Mouse (Mus musculus) hindbrain, postnatal 0 days (tissue): ENCODE data around the gene Zfp652. TPM values are rescaled to one million over a fixed set of nuclear protein-coding genes. Genes with fewer than 3 reads are reported as not detected.
A peak's percentile ranks its signal among the peaks of the same experiment; 100 is the strongest.

Experiments
- ATAC-seq: fragments of 200-750 bp; cut with Nextera tagmentation; 2 replicates; pipeline ENCODE4 v1.8.0; 2017; ENCODE audit warnings: mild to moderate bottlenecking, moderate TSS enrichment, moderate library complexity
- DNase-seq: peaks from one replicate; pipeline ENCODE4 v3.0.0-alpha.2; 2015; ENCODE audit warnings: low spot score
- H3K27ac ChIP-seq: fragments of 300-500 bp; sonication (generic); 2 replicates; pipeline ENCODE4 v1.5.1; 2014; ENCODE audit warnings: mild to moderate bottlenecking
- H3K27me3 ChIP-seq: fragments of 300-500 bp; sonication (generic); 2 replicates; pipeline ENCODE4 v1.6.1; 2014; ENCODE audit warnings: low read length, mixed read lengths; ENCODE audit not compliant: insufficient read depth
- H3K36me3 ChIP-seq: fragments of 300-500 bp; sonication (generic); 2 replicates; pipeline ENCODE4 v1.6.1; 2014; ENCODE audit warnings: low read length, mixed read lengths; ENCODE audit not compliant: insufficient read depth
- H3K4me1 ChIP-seq: fragments of 300-500 bp; sonication (generic); 2 replicates; pipeline ENCODE4 v1.6.1; 2014; ENCODE audit warnings: antibody characterized with exemption, low read length, mixed read lengths; ENCODE audit not compliant: insufficient read depth
- H3K4me2 ChIP-seq: fragments of 300-500 bp; sonication (generic); 2 replicates; pipeline ENCODE4 v1.6.1; 2014; ENCODE audit warnings: low read depth, mild to moderate bottlenecking, low read length, moderate library complexity, mixed read lengths
- H3K4me3 ChIP-seq: fragments of 300-500 bp; sonication (generic); 2 replicates; pipeline ENCODE4 v1.5.1; 2014; ENCODE audit warnings: low read length
- H3K9ac ChIP-seq: fragments of 300-500 bp; sonication (generic); replicated peaks from 2 replicates; pipeline ENCODE4 v1.6.1; 2014; ENCODE audit warnings: mild to moderate bottlenecking, low read length, moderate library complexity, mixed read lengths
- H3K9me3 ChIP-seq: fragments of 300-500 bp; sonication (generic); 2 replicates; pipeline ENCODE4 v1.6.1; 2016; ENCODE audit warnings: low read length, mixed read lengths
- CTCF ChIP-seq: IDR thresholded peaks from 2 replicates; pipeline ENCODE4 v1.5.1; 2016; ENCODE audit warnings: antibody characterized with exemption, control low read depth, low read depth
- WGBS: fragments of 180-500 bp; shearing (Covaris S2); extraction: QIAGEN DNeasy Blood & Tissue Kit; methylation state at CpG from one replicate; pipeline ENCODE4 v1.1.7; 2014; 5-methylcytosine and 5-hydroxymethylcytosine counted together
- polyA plus RNA-seq: library from polyadenylated mRNA; unstranded; fragments of >200 nt; fragmentation: Nextera tagmentation; extraction: Ambion mirVana; gene quantifications from 2 replicates; pipeline ENCODE4 v1.2.1, GENCODE M21; 2015
- total RNA-seq: library from RNA; depleted of rRNA; stranded (reverse); fragments of >200 nt; gene quantifications from 2 replicates; pipeline ENCODE4 v1.2.3, GENCODE M21; 2014

The Zfp652 gene
- total and polyA plus RNA-seq, 2 experiments from 2014 or later: 15.2 to 23.0 TPM

DNA sequence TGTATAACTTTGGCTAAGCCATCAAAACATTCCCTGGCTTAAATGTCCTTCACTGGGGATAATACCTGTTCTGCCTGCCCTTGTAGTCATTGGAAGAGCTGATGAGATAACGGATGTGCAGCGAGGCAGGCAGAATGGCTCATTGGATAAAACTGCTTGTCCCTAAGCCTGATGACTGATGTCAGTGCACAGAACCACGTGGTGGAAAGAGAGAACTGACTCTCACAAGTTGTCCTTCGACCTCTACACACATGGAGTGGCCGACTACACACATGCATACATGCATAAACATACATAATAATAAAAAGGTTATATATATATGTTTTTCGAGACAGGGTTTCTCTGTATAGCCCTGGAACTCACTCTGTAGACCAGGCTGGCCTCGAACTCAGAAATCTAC is 2.0 kb upstream of the Zfp652 start:
- WGBS: 79% methylated on average over 7 of the region's 7 CpGs
- no peaks in the 10 kb centered on the region for H3K9me3 ChIP-seq
- H3K4me2 ChIP-seq: no peak overlapping the region
- H3K36me3 ChIP-seq: no peaks in the 10 kb centered on the region
- DNase-seq: no peak
- no peak for TF ChIP-seq CTCF
- no peak overlapping the region for H3K9ac ChIP-seq
- no peak for ATAC-seq
- H3K27me3 ChIP-seq: no peaks in the 10 kb centered on the region
- H3K4me3 ChIP-seq: no peak overlapping the region
- H3K27ac ChIP-seq: no peak overlapping the region
- peaks cover 15% of the 10 kb centered on the region for H3K4me1 ChIP-seq

DNA sequence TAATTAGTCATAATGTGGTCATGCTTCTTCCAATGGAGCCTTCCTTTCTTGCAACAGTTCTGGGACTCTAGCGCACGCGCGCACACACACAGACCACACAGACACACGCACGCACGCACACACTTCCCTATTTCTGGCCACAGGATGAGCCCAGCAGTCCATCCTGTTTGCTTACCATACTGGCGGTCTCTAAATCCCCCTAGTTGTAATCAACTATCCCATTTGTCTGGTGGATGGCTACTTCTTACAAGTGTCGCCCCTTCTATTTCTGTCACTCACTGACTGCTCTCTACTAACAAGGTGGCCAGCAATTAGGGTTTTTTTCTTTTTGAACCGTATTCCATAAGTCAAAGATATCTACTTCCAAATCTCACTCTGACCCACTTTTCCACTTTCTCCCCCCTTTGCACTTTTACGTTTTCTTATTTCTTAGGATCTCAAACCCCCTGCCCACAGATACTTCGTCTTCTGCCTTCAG is 349 bp upstream of the Zfp652 start:
- 0 out of 2 replicates have a peak, but pooled peaks have one; percentile 10 for ATAC-seq
- 29% methylated on average over 12 of the region's 12 CpGs for WGBS
- peak overlapping the region; percentile 98; the same call in 1 of the 2 replicates for H3K9ac ChIP-seq

DNA sequence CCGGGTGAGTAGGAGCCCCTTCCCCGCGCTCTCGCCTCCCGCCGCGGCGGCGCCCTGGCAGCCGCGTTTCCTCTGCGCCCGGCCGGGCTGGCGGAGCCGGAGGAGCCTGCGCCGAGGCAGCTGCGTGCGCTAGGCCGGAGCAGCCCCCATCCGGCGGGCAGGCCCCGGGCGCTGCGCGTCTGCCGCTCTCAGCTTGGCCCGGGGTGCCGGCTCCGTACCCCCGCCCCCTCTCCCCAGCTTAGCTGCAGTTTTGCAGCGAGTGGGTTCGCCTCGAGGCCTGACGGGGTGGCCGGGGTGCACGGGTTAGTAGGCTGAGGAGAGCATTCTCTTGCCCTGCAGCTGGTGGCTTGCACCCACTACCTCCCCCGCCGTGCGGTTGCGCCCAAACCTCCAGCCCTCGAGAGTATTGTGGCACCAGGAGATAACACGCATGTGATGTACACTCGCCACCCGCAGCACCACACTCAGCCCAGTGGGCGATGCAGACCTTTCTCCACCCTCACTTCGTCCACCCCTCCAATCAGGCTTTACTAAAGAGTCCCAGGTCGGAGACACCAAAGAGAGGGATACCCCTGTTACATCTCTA is 845 bp downstream of the Zfp652 start:
- no peaks in the 10 kb centered on the region for H3K9me3 ChIP-seq
- H3K4me3 ChIP-seq: peak overlapping the region; percentile 92
- no peaks in the 10 kb centered on the region for H3K27me3 ChIP-seq
- no peak; the same call in 1 of the 2 replicates for TF ChIP-seq CTCF
- peaks cover 20% of the 10 kb centered on the region for H3K4me1 ChIP-seq
- peak overlapping the region; percentile 98 for H3K27ac ChIP-seq
- ATAC-seq (peak; percentile 73), DNase-seq (peak; percentile 53)
- H3K9ac ChIP-seq: peak overlapping the region; percentile 98
- no peaks in the 10 kb centered on the region for H3K36me3 ChIP-seq
- peak overlapping the region; percentile 93 for H3K4me2 ChIP-seq
- WGBS: 0% methylated on average over 27 of the region's 49 CpGs

More for the DNA sequence above, 349 bp upstream of the Zfp652 start:
- H3K27ac ChIP-seq: peak overlapping the region; percentile 98
- peak; percentile 34 for DNase-seq
- TF ChIP-seq CTCF: no peak
- H3K9me3 ChIP-seq: no peaks in the 10 kb centered on the region
- no peaks in the 10 kb centered on the region for H3K27me3 ChIP-seq
- H3K4me1 ChIP-seq: peaks cover 20% of the 10 kb centered on the region
- H3K36me3 ChIP-seq: no peaks in the 10 kb centered on the region
- H3K4me3 ChIP-seq: peak overlapping the region; percentile 92
- H3K4me2 ChIP-seq: peak overlapping the region; percentile 93

DNA sequence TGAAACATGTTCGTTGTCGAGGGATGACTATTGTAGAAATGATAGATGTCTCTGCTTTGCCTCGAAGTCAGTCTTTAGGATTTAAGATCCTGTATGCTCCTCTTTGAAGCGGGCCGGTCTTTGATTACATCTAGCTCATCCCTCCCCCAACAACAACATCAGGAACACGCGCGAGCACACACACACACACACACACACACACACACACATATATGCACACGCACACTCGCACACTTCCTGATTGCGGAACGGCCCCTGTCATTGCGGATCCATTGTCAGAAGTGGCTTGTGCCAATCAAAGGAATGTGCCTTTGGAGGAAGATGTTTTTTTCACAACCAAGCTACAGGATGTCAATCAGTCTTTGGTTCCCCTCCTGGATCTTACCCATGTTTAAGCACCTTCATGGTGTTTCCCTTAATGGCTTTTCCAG is 1.4 kb downstream of the Zfp652 start:
- Histone ChIP-seq H3K4me1 (peaks cover 20% of the 10 kb centered on the region), H3K36me3 (no peaks in the 10 kb centered on the region), H3K9me3 (no peaks in the 10 kb centered on the region), H3K9ac (peak overlapping the region; percentile 98), H3K4me2 (peak overlapping the region; percentile 93), H3K4me3 (peak overlapping the region; percentile 92), H3K27ac (peak overlapping the region; percentile 98; the same call in 1 of the 2 replicates), H3K27me3 (no peaks in the 10 kb centered on the region)
- no peak for TF ChIP-seq CTCF
- WGBS: 2% methylated on average over 13 of the region's 13 CpGs
- DNase-seq (peak; percentile 39), ATAC-seq (0 out of 2 replicates have a peak, but pooled peaks have one; percentile 11)

DNA sequence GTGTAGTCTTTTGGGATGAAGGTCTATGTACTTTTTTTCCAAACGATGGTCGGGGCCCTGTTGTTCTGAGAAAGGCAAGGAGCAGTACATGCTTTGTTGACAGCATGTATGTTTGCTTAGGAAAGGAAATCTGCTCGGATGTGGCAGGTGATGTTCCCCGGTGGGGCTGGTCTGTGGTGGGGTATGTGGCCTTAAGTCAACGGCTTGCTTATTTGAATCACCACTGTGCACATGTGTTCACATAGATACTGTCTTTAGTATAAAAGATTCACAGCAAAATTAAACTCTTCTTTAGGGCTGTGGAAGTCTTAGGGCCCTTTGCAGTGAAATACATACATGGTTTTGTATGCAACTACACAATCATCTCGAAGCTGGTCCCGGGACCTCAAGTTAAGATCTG is 1.9 kb downstream of the Zfp652 start:
- DNase-seq (no peak), ATAC-seq (no peak)
- peak overlapping the region; percentile 98; the same call in 1 of the 2 replicates for H3K27ac ChIP-seq
- peak overlapping the region; percentile 92 for H3K4me3 ChIP-seq
- H3K4me2 ChIP-seq: peak overlapping the region; percentile 93
- no peaks in the 10 kb centered on the region for H3K27me3 ChIP-seq
- H3K9me3 ChIP-seq: no peaks in the 10 kb centered on the region
- no peak for TF ChIP-seq CTCF
- no peaks in the 10 kb centered on the region for H3K36me3 ChIP-seq
- peaks cover 20% of the 10 kb centered on the region for H3K4me1 ChIP-seq
- H3K9ac ChIP-seq: peak overlapping the region; percentile 98
- WGBS: 30% methylated on average over 7 of the region's 7 CpGs

DNA sequence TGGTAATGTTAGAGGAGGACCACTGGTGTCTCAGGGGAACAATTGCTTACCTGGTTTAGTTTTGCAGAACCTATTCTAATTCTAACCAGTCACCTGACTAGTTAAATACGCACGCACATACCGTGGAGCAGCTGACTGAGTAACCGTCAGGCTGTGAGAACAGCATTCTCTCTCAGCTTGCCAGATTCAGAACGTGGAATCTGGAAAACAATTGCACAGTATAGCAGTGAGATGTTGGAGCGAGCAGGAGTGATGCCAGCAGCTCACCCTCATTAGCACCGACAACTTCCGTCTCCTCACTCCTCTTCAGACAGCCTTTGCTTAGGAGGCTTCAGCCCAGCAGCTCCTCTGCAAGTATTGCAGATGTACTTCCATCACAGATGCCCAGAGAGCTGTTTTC is 3.7 kb downstream of the Zfp652 start:
- TF ChIP-seq CTCF: no peak
- no peak for ATAC-seq
- no peak for DNase-seq
- Histone ChIP-seq H3K9me3 (no peaks in the 10 kb centered on the region), H3K4me3 (no peak overlapping the region), H3K9ac (no peak overlapping the region), H3K4me2 (peak overlapping the region; percentile 93; the same call in 1 of the 2 replicates), H3K27ac (no peak overlapping the region), H3K27me3 (no peaks in the 10 kb centered on the region), H3K4me1 (peaks cover 20% of the 10 kb centered on the region), H3K36me3 (no peaks in the 10 kb centered on the region)
- 42% methylated on average over 8 of the region's 8 CpGs for WGBS

DNA sequence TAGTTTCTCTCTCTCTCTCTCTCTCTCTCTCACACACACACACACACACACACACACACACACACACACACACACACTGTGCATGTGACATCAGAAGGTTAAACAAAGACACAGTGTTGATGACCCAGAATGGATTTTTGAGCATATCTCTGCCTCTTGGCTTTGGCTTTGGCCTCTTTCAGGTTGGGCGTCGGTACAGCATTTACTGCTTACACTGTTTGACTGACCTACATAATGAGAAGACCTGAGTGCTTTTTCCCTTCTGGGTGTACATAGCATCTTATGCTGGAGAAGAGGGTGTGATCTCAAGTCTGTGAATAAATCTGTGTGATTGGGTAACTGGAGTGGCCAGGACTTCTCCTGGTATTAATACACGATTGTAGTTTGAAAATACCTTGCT is 6.9 kb downstream of the Zfp652 start:
- 85% methylated on average over 3 of the region's 3 CpGs for WGBS
- ATAC-seq (no peak), DNase-seq (no peak)
- Histone ChIP-seq H3K27me3 (no peaks in the 10 kb centered on the region), H3K4me3 (no peak overlapping the region), H3K9me3 (no peaks in the 10 kb centered on the region), H3K27ac (no peak overlapping the region), H3K4me1 (peaks cover 14% of the 10 kb centered on the region), H3K36me3 (no peaks in the 10 kb centered on the region), H3K9ac (no peak overlapping the region), H3K4me2 (no peak overlapping the region)
- no peak for TF ChIP-seq CTCF
